ENCODE assay signal across 27 mouse cellular contexts in the genomic region with DNA sequence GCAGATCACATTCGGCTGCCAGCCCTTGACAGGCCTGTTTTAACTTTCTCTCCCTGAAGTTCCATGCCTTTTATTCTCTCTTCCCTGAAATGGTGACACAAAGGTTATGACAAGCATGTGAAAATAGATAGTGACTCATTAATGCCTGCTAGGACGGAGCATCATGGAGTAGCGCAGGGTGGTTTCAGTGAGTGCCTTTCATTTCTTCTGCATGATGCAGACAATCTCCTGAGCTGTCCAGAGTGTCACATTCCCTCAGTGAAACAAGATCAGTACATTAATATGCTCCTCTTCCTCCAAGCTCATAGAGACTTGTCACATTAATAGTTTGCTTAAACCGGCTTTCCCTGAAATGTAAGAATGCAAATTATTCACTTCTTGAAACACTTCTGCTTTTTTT.
"Had no signal": no experiment of that assay in that cellular context is flagged by ENCODE, and none has a peak within 500 bp of the region (broad histone marks: within the 10 kb centered on the region; RNA-seq: fewer than 3 reads in every experiment).

No protein-coding gene starts in this region.

- H3K4me3 ChIP-seq: intestine, embryonic 15.5 days; kidney, embryonic 15.5 days; left cerebral cortex, adult 2 months; limb, embryonic 10.5 days; limb, embryonic 13.5 days; liver, embryonic 12.5 days; liver, embryonic 15.5 days; lung, embryonic 15.5 days; megakaryocyte, embryonic 14.5 days; midbrain, embryonic 12.5 days; neural tube, embryonic 12.5 days; neural tube, embryonic 15.5 days; stomach, embryonic 15.5 days had no signal

- H3K9me3 ChIP-seq: intestine, embryonic 15.5 days; kidney, embryonic 15.5 days; limb, embryonic 10.5 days; limb, embryonic 13.5 days; liver, embryonic 12.5 days; liver, embryonic 15.5 days; lung, embryonic 15.5 days; megakaryocyte, embryonic 14.5 days; midbrain, embryonic 12.5 days; neural tube, embryonic 12.5 days; neural tube, embryonic 15.5 days; stomach, embryonic 15.5 days had no signal

- H3K27me3 ChIP-seq: intestine, embryonic 15.5 days; kidney, embryonic 15.5 days; limb, embryonic 13.5 days; liver, embryonic 12.5 days; liver, embryonic 15.5 days; lung, embryonic 15.5 days; megakaryocyte, embryonic 14.5 days; midbrain, embryonic 12.5 days; neural tube, embryonic 12.5 days; neural tube, embryonic 15.5 days; stomach, embryonic 15.5 days had no signal

- H3K4me2 ChIP-seq: intestine, embryonic 15.5 days; kidney, embryonic 15.5 days; limb, embryonic 13.5 days; liver, embryonic 12.5 days; liver, embryonic 15.5 days; lung, embryonic 15.5 days; midbrain, embryonic 12.5 days; neural tube, embryonic 12.5 days; neural tube, embryonic 15.5 days; stomach, embryonic 15.5 days had no signal

- ATAC-seq: intestine, embryonic 15.5 days; liver, embryonic 12.5 days had no signal

- DNase-seq: kidney, adult 11 months; kidney, adult 8-10 months; kidney, postnatal 10 days; kidney, postnatal 36 days; layer of hippocampus, postnatal 36 days; liver; lung, adult 18-20 months; lung, postnatal 10 days; lung, postnatal 36 days; right cerebral cortex, adult 18-20 months; right cerebral cortex, postnatal 14 days; spleen, adult 18-20 months; thymus, adult 18-20 months; thymus, postnatal 36 days had no signal

- H3K27ac ChIP-seq: intestine, embryonic 15.5 days; kidney, embryonic 15.5 days; left cerebral cortex, adult 2 months; limb, embryonic 10.5 days; limb, embryonic 13.5 days; liver, embryonic 12.5 days; liver, embryonic 15.5 days; lung, embryonic 15.5 days; midbrain, embryonic 12.5 days; neural tube, embryonic 12.5 days; neural tube, embryonic 15.5 days; stomach, embryonic 15.5 days had no signal

- H3K36me3 ChIP-seq: intestine, embryonic 15.5 days; kidney, embryonic 15.5 days; limb, embryonic 10.5 days; limb, embryonic 13.5 days; liver, embryonic 12.5 days; liver, embryonic 15.5 days; lung, embryonic 15.5 days; midbrain, embryonic 12.5 days; neural tube, embryonic 12.5 days; neural tube, embryonic 15.5 days; stomach, embryonic 15.5 days had no signal

- H3K4me1 ChIP-seq: intestine, embryonic 15.5 days; kidney, embryonic 15.5 days; limb, embryonic 10.5 days; limb, embryonic 13.5 days; liver, embryonic 12.5 days; liver, embryonic 15.5 days; lung, embryonic 15.5 days; megakaryocyte, embryonic 14.5 days; midbrain, embryonic 12.5 days; neural tube, embryonic 12.5 days; neural tube, embryonic 15.5 days; stomach, embryonic 15.5 days had no signal

- H3K9ac ChIP-seq: intestine, embryonic 15.5 days; kidney, embryonic 15.5 days; limb, embryonic 13.5 days; liver, embryonic 12.5 days; liver, embryonic 15.5 days; lung, embryonic 15.5 days; midbrain, embryonic 12.5 days; neural tube, embryonic 12.5 days; neural tube, embryonic 15.5 days; stomach, embryonic 15.5 days had no signal
